In genomic region chr6:42350021-42350967, GRCm38 (mm10) we compare ENCODE assay signal across 8 mouse cellular contexts. TPM values are rescaled to one million over a fixed set of nuclear protein-coding genes. Genes with fewer than 3 reads are reported as not detected.
DNase-seq lines count a peak whose midpoint lies in the region; ATAC-seq and TF ChIP-seq lines count a peak whose summit lies in the region.

No protein-coding gene starts in this region.

- H3K9ac ChIP-seq in forebrain, embryonic 12.5 days: peak overlapping the region; percentile 81
- H3K9ac ChIP-seq in heart, postnatal 0 days (replicated peaks; ENCODE audit: low read depth, low read length): peak overlapping the region; percentile 91
- H3K9ac ChIP-seq in liver, embryonic 15.5 days: peak overlapping the region; percentile 64

- no peak; the same call in 1 of the 2 replicates for TF ChIP-seq EP300 in heart, postnatal 0 days (IDR thresholded peaks at IDR 0.05; ENCODE audit: low read depth)

- H3K4me1 ChIP-seq in G1E (ENCODE audit: insufficient read depth, low read depth, low read length): peaks cover 57% of the 10 kb centered on the region
- H3K4me1 ChIP-seq in forebrain, embryonic 12.5 days: peaks cover 39% of the 10 kb centered on the region
- H3K4me1 ChIP-seq in heart, postnatal 0 days (ENCODE audit: control insufficient read depth, insufficient read depth): peaks cover 45% of the 10 kb centered on the region
- H3K4me1 ChIP-seq in liver, embryonic 15.5 days (replicated peaks): peaks cover 52% of the 10 kb centered on the region

- peak overlapping the region; percentile 93 for H3K27ac ChIP-seq in forebrain, embryonic 12.5 days
- H3K27ac ChIP-seq in heart, postnatal 0 days (ENCODE audit: low read depth): peak overlapping the region; percentile 97
- H3K27ac ChIP-seq in liver, embryonic 15.5 days (replicated peaks): peak overlapping the region; percentile 74

- TF ChIP-seq CTCF in G1E (IDR thresholded peaks at IDR 0.05; ENCODE audit: low read depth, low read length): no peak
- no peak for TF ChIP-seq CTCF in heart, postnatal 0 days (IDR thresholded peaks at IDR 0.05; ENCODE audit: low read depth)

- no peaks in the 10 kb centered on the region for H3K9me3 ChIP-seq in G1E (replicated peaks)
- no peaks in the 10 kb centered on the region for H3K9me3 ChIP-seq in forebrain, embryonic 12.5 days
- no peaks in the 10 kb centered on the region for H3K9me3 ChIP-seq in heart, postnatal 0 days (replicated peaks; ENCODE audit: control insufficient read depth, low read length)
- H3K9me3 ChIP-seq in liver, embryonic 15.5 days (replicated peaks): no peaks in the 10 kb centered on the region

- peak; percentile 32 for DNase-seq in G1E (ENCODE audit: low spot score)
- DNase-seq in brain, adult 2 months (ENCODE audit: low read depth, low spot score): peak; percentile 77
- DNase-seq in heart, postnatal 0 days (ENCODE audit: low spot score): peak; percentile 62
- DNase-seq in kidney, postnatal 36 days: peak; percentile 94 to 95
- DNase-seq in ovary, postnatal 10 days (ENCODE audit: low spot score): peak; percentile 76
- peak; percentile 78 to 91 for DNase-seq in urinary bladder, postnatal 4 days (ENCODE audit: low spot score in 2 of 2)

- ATAC-seq in G1E (ENCODE audit: extremely low read depth, insufficient number of reproducible peaks, low FRiP score, poor library complexity, severe bottlenecking): no peak
- peak; percentile 64 for ATAC-seq in forebrain, embryonic 12.5 days (ENCODE audit: low FRiP score)
- ATAC-seq in heart, postnatal 0 days (ENCODE audit: insufficient read depth, low read depth): peak; percentile 12
- ATAC-seq in liver, embryonic 15.5 days (ENCODE audit: insufficient read depth): peak; percentile 8; the same call in 1 of the 2 replicates

- H3K27me3 ChIP-seq in G1E (ENCODE audit: insufficient read depth, low read length): peaks cover 9% of the 10 kb centered on the region; the same call in 1 of the 2 replicates
- no peaks in the 10 kb centered on the region for H3K27me3 ChIP-seq in forebrain, embryonic 12.5 days
- no peaks in the 10 kb centered on the region for H3K27me3 ChIP-seq in heart, postnatal 0 days (ENCODE audit: control insufficient read depth, insufficient read depth, low read length)
- H3K27me3 ChIP-seq in liver, embryonic 15.5 days: peaks cover 15% of the 10 kb centered on the region; the same call in 1 of the 2 replicates

- peak overlapping the region; percentile 86 for H3K4me2 ChIP-seq in forebrain, embryonic 12.5 days
- peak overlapping the region; percentile 92 for H3K4me2 ChIP-seq in heart, postnatal 0 days (ENCODE audit: low read depth, low read length)
- H3K4me2 ChIP-seq in liver, embryonic 15.5 days: peak overlapping the region; percentile 80

- H3K36me3 ChIP-seq in G1E (replicated peaks): peaks cover 6% of the 10 kb centered on the region
- peaks cover 20% of the 10 kb centered on the region for H3K36me3 ChIP-seq in forebrain, embryonic 12.5 days (replicated peaks)
- H3K36me3 ChIP-seq in heart, postnatal 0 days (replicated peaks; ENCODE audit: control insufficient read depth, insufficient read depth, low read length): peaks cover 15% of the 10 kb centered on the region
- H3K36me3 ChIP-seq in liver, embryonic 15.5 days (replicated peaks): 0 out of 2 replicates have a peak, but pooled peaks cover 5% of the 10 kb centered on the region

- under 1% methylated on average over 61 of the region's 72 CpGs for WGBS in forebrain, embryonic 12.5 days
- under 1% methylated on average over 58 of the region's 72 CpGs for WGBS in heart, postnatal 0 days
- WGBS in liver, embryonic 15.5 days (ENCODE audit: insufficient replicate concordance): under 1% methylated on average over 55 of the region's 72 CpGs

- peak overlapping the region; percentile 81 for H3K4me3 ChIP-seq in G1E (ENCODE audit: low read depth, low read length)
- H3K4me3 ChIP-seq in forebrain, embryonic 12.5 days (replicated peaks): peak overlapping the region; percentile 81
- H3K4me3 ChIP-seq in heart, postnatal 0 days (ENCODE audit: low read depth, low read length): peak overlapping the region; percentile 93
- H3K4me3 ChIP-seq in liver, embryonic 15.5 days (replicated peaks): peak overlapping the region; percentile 66

RNA-seq across cellular contexts. Expression of gene Zyx, which starts 0.9 kb away (rescaled TPM):
- total RNA-seq in G1E (2014; fragmentation: Nextera tagmentation) (70.2 and 70.3 TPM in 2 replicates), G1E (2017) (14.8 and 19.1 TPM in 2 replicates)
- 319 and 320 TPM in 2 replicates for polyA plus RNA-seq in G1E (2012)
- 66.6 and 71.1 TPM in 2 replicates for polyA plus RNA-seq in forebrain, embryonic 12.5 days (2016; fragmentation: Nextera tagmentation; extraction: Ambion mirVana)
- 96.2 and 140 TPM in 2 replicates for total RNA-seq in heart, postnatal 0 days (2014; rRNA removed; ENCODE audit: low replicate concordance)
- polyA plus RNA-seq in heart, postnatal 0 days (2015; fragmentation: Nextera tagmentation; extraction: Ambion mirVana): 86.4 and 89.9 TPM in 2 replicates
- polyA plus RNA-seq in liver, embryonic 15.5 days (2015; fragmentation: Nextera tagmentation; extraction: Ambion mirVana): 39.7 and 41.9 TPM in 2 replicates

RNA-seq across cellular contexts. Expression of gene Epha1, which starts 22.8 kb away (rescaled TPM):
- not detected in 2 replicates for total RNA-seq in G1E (2014; fragmentation: Nextera tagmentation)
- total RNA-seq in G1E (2017): 0.23 TPM in 1 of 2 replicates, not detected in the other
- not detected in 2 replicates for polyA plus RNA-seq in G1E (2012)
- polyA plus RNA-seq in forebrain, embryonic 12.5 days (2016; fragmentation: Nextera tagmentation; extraction: Ambion mirVana): 0.69 and 1.4 TPM in 2 replicates
- 0.35 TPM in 1 of 2 replicates, not detected in the other for total RNA-seq in heart, postnatal 0 days (2014; rRNA removed; ENCODE audit: low replicate concordance)
- polyA plus RNA-seq in heart, postnatal 0 days (2015; fragmentation: Nextera tagmentation; extraction: Ambion mirVana): 0.33 and 0.48 TPM in 2 replicates
- 6.2 and 6.7 TPM in 2 replicates for polyA plus RNA-seq in liver, embryonic 15.5 days (2015; fragmentation: Nextera tagmentation; extraction: Ambion mirVana)

RNA-seq across cellular contexts. Expression of gene Fam131b, which starts 25.9 kb away (rescaled TPM):
- total RNA-seq in G1E (2014; fragmentation: Nextera tagmentation) (not detected in 2 replicates), G1E (2017) (0.05 TPM in 1 of 2 replicates, not detected in the other)
- polyA plus RNA-seq in G1E (2012): 0.01 TPM in 1 of 2 replicates, not detected in the other
- 3.6 and 4.7 TPM in 2 replicates for polyA plus RNA-seq in forebrain, embryonic 12.5 days (2016; fragmentation: Nextera tagmentation; extraction: Ambion mirVana)
- total RNA-seq in heart, postnatal 0 days (2014; rRNA removed; ENCODE audit: low replicate concordance): 0.88 and 1.4 TPM in 2 replicates
- 0.08 TPM in 2 replicates for polyA plus RNA-seq in heart, postnatal 0 days (2015; fragmentation: Nextera tagmentation; extraction: Ambion mirVana)
- not detected in 2 replicates for polyA plus RNA-seq in liver, embryonic 15.5 days (2015; fragmentation: Nextera tagmentation; extraction: Ambion mirVana)

RNA-seq across cellular contexts. Expression of gene Tas2r143, which starts 49.7 kb away (rescaled TPM):
- total RNA-seq in G1E (2014; fragmentation: Nextera tagmentation): not detected in 2 replicates
- 0.22 and 0.23 TPM in 2 replicates for total RNA-seq in G1E (2017)
- not detected in 2 replicates for polyA plus RNA-seq in G1E (2012)
- not detected in 2 replicates for polyA plus RNA-seq in forebrain, embryonic 12.5 days (2016; fragmentation: Nextera tagmentation; extraction: Ambion mirVana)
- total RNA-seq in heart, postnatal 0 days (2014; rRNA removed; ENCODE audit: low replicate concordance): not detected in 2 replicates
- polyA plus RNA-seq in heart, postnatal 0 days (2015; fragmentation: Nextera tagmentation; extraction: Ambion mirVana): not detected in 2 replicates
- polyA plus RNA-seq in liver, embryonic 15.5 days (2015; fragmentation: Nextera tagmentation; extraction: Ambion mirVana): not detected in 2 replicates

RNA-seq across cellular contexts. Expression of gene Tas2r135, which starts 54.9 kb away (rescaled TPM):
- not detected in 2 replicates for total RNA-seq in G1E (2014; fragmentation: Nextera tagmentation)
- 0.27 TPM in 1 of 2 replicates, not detected in the other for total RNA-seq in G1E (2017)
- not detected in 2 replicates for polyA plus RNA-seq in G1E (2012)
- polyA plus RNA-seq in forebrain, embryonic 12.5 days (2016; fragmentation: Nextera tagmentation; extraction: Ambion mirVana): not detected in 2 replicates
- total RNA-seq in heart, postnatal 0 days (2014; rRNA removed; ENCODE audit: low replicate concordance): not detected in 2 replicates
- not detected in 2 replicates for polyA plus RNA-seq in heart, postnatal 0 days (2015; fragmentation: Nextera tagmentation; extraction: Ambion mirVana)
- polyA plus RNA-seq in liver, embryonic 15.5 days (2015; fragmentation: Nextera tagmentation; extraction: Ambion mirVana): not detected in 2 replicates

Comparison
In these comparisons a context has a peak if more than half of its experiments do, and no peak if none do; other contexts are left out.
1. DNase-seq: peak in every context shown above with its lines; median percentile 94 in kidney, postnatal 36 days; 84 in urinary bladder, postnatal 4 days; 77 in brain, adult 2 months; 76 in ovary, postnatal 10 days; 62 in heart, postnatal 0 days; 32 in G1E.